Mouse (Mus musculus) G1E (cell line): ENCODE measurements around the gene Fscn2. TPM values are rescaled to one million over a fixed set of nuclear protein-coding genes. Genes with fewer than 3 reads are reported as not detected.
"Not testable (repeated sequence)": the region's sequence is repeated elsewhere in the genome, so short reads cannot be mapped to it uniquely, and the experiment has no call there.

Experiments
- ATAC-seq: 2 replicates; pipeline ENCODE4 v1.8.0; 2016; ENCODE audit warnings: mild to moderate bottlenecking; ENCODE audit not compliant: insufficient number of reproducible peaks, poor library complexity, low FRiP score, severe bottlenecking; ENCODE audit errors: extremely low read depth
- DNase-seq: peaks from one replicate; pipeline ENCODE4 v3.0.0; 2012; ENCODE audit warnings: low spot score
- H3K27me3 ChIP-seq: 2 replicates; pipeline ENCODE4 v1.6.1; 2012; ENCODE audit warnings: mild to moderate bottlenecking, low read length, inconsistent platforms; ENCODE audit not compliant: insufficient read depth
- H3K36me3 ChIP-seq: replicated peaks from 2 replicates; pipeline ENCODE3; 2012; ENCODE audit warnings: mild to moderate bottlenecking, inconsistent platforms
- H3K4me1 ChIP-seq: 2 replicates; pipeline ENCODE4 v1.6.1; 2012; ENCODE audit warnings: low read depth, low read length, inconsistent platforms, mixed read lengths; ENCODE audit not compliant: insufficient read depth
- H3K4me3 ChIP-seq: 2 replicates; pipeline ENCODE4 v1.5.1; 2012; ENCODE audit warnings: low read depth, mild to moderate bottlenecking, inconsistent platforms, low read length, moderate library complexity, mixed read lengths
- H3K9me3 ChIP-seq: replicated peaks from 2 replicates; pipeline ENCODE4 v1.6.1; 2012; ENCODE audit warnings: inconsistent platforms
- CTCF ChIP-seq: IDR thresholded peaks from 2 replicates; pipeline ENCODE4 v1.5.1; 2012; ENCODE audit warnings: low read depth, low read length, inconsistent platforms, mixed read lengths
- GATA1 ChIP-seq: IDR thresholded peaks from 2 replicates; pipeline ENCODE4 v1.6.1; 2012; ENCODE audit warnings: borderline replicate concordance, low read length, inconsistent platforms, mixed read lengths
- GATA2 ChIP-seq: IDR thresholded peaks from 2 replicates; pipeline ENCODE4 v1.6.1; 2012; ENCODE audit warnings: low read depth, low read length, inconsistent platforms, borderline replicate concordance
- POLR2AphosphoS5 ChIP-seq: IDR thresholded peaks from 2 replicates; pipeline ENCODE4 v1.6.1; 2012; ENCODE audit warnings: low read depth, low read length, inconsistent platforms; ENCODE audit not compliant: insufficient replicate concordance
- TAL1 ChIP-seq: conservative IDR thresholded peaks from 2 replicates; pipeline ENCODE4 v1.6.1; 2012; ENCODE audit warnings: low read depth, low read length, inconsistent platforms, mixed read lengths
- polyA plus RNA-seq: library from polyadenylated mRNA; stranded (reverse); fragments of >175 nt; gene quantifications from 2 replicates; pipeline ENCODE4 v1.2.3, GENCODE M21; 2012
- total RNA-seq, 2 experiments: library from RNA; stranded (forward) in 1 of 2; stranded (reverse) in 1 of 2; fragments of 200-1000 nt in 1 of 2; fragments of >200 nt in 1 of 2; fragmentation: Nextera tagmentation in 1 of 2; gene quantifications; 2 replicates each; pipeline ENCODE4 v1.2.3; 2014 to 2017

Gene Fscn2
- total and polyA plus RNA-seq, 3 experiments, result 0.11 TPM; not detected in 2

DNA sequence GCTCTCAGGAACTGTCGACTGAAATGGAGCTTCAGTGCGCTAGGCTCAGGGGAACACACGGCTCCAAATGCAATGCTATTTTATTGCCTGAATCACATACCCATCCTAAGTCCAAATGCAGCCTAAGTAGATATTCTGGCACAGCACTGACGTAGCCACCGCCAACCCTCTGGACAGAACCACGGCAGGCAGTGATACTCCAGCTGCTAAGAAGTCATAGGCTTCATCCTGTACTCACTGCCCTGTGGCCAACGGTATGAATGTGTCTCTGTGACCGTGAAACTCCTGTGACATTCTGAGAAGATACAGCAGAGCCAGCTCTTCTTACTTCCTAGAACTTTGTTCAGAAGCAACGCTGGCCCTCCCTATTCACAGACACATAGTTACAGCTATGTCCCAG lies 27.2 kb downstream of the Fscn2 start:
- no peaks in the 10 kb centered on the region for H3K9me3 ChIP-seq
- peaks cover 39% of the 10 kb centered on the region for H3K4me1 ChIP-seq
- no peak for TF ChIP-seq GATA1
- TF ChIP-seq TAL1, result no peak
- no peak for TF ChIP-seq POLR2AphosphoS5
- TF ChIP-seq GATA2, result no peak
- TF ChIP-seq CTCF, result no peak
- no peak overlapping the region for H3K4me3 ChIP-seq
- ATAC-seq (no peak), DNase-seq (no peak)
- H3K27me3 ChIP-seq, result no peaks in the 10 kb centered on the region
- peaks cover 85% of the 10 kb centered on the region for H3K36me3 ChIP-seq

DNA sequence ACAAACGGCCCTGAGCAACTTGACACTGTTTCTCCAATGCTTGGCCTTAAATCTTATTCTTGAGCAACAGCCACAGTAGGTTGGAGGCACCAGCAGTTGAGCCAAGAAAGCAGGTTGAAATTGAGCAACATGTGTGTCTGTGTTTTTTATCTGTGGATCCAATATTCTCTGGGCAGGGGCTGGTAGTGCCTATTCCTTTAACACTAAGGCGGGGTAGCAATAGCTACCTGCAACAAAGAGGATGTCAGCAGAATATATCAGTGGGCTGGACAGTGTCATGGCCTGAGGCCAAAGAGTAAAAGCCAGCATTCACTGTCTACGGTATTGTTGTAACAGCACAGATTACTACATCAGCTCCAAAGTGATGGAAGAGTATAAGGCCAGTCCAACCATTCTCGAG lies 34.3 kb downstream of the Fscn2 start:
- DNase-seq, result no peak
- Histone ChIP-seq H3K4me3 (no peak overlapping the region), H3K4me1 (peaks cover 52% of the 10 kb centered on the region), H3K9me3 (no peaks in the 10 kb centered on the region), H3K27me3 (no peaks in the 10 kb centered on the region), H3K36me3 (peaks cover 91% of the 10 kb centered on the region)
- no peak for TF ChIP-seq CTCF
- TF ChIP-seq GATA2, result no peak
- no peak for TF ChIP-seq TAL1
- TF ChIP-seq POLR2AphosphoS5, result no peak
- no peak for TF ChIP-seq GATA1
- no peak for ATAC-seq

DNA sequence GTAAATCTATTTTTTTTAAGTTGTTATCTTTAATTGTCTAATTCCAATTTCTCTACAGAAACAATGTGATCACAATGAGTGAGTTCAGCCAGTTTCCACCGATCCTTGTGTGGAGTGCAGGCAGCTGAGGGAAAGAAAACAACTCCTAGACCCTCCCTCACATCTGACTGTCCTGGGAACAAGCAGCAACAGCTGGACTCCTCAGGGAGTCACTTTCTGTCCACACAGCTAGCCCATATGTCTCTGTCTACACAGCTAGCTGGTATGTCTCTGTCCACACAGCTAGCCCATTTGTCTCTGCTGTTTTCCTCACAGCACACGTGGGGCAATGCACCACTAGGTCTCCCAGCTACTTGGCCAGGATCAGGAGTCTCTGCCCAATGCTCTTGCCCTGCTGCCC lies 36.3 kb downstream of the Fscn2 start:
- Histone ChIP-seq H3K4me3 (no peak overlapping the region), H3K36me3 (peaks cover 97% of the 10 kb centered on the region), H3K4me1 (peaks cover 60% of the 10 kb centered on the region), H3K27me3 (no peaks in the 10 kb centered on the region), H3K9me3 (no peaks in the 10 kb centered on the region)
- TF ChIP-seq GATA1 (no peak), TAL1 (no peak), POLR2AphosphoS5 (no peak), CTCF (no peak), GATA2 (no peak)
- ATAC-seq (no peak), DNase-seq (no peak)

DNA sequence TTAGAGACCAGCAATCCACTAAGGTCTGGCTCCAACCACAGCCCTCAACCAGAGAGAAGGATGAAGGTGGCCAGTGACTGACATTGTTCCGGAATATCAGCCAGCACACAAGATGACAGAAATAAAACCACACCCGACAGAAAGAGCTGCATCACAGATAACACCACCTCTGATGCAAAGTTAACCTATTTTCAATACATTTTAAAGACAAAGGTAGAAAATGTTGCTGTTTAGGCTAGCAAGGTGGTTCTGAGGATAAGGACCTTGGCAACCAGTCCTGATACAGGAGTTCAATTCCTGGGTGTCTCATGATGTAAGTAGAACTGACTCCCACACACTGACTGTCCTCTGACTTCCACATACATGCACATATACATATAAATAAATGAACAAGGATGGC lies 38.0 kb downstream of the Fscn2 start:
- DNase-seq, result no peak
- Histone ChIP-seq H3K27me3 (no peaks in the 10 kb centered on the region), H3K36me3 (peaks cover 97% of the 10 kb centered on the region), H3K4me3 (no peak overlapping the region), H3K4me1 (peaks cover 61% of the 10 kb centered on the region), H3K9me3 (no peaks in the 10 kb centered on the region)
- TF ChIP-seq CTCF (no peak), GATA2 (no peak), POLR2AphosphoS5 (no peak), GATA1 (no peak), TAL1 (peak; percentile 55)
- peak; percentile 15; the same call in 1 of the 2 replicates for ATAC-seq

DNA sequence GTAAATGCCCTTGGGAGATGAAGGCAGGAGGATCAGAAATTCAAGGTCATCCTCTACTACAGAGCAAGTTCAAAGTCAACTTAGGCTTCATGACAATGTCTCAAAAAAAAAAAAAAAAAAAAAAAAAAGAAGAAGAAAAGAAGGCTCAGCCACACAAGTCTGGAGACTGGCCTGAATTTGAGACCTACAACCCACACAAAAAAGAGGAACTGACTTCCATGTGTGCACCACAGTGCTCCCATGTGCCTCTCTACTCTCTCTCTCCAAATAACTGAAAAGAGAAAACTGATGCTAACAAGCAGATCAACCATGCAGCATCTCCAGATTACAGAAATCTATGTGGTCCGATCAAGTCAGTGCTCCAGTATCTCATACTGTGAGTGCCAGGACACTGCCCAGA lies 43.5 kb downstream of the Fscn2 start:
- DNase-seq, result peak; percentile 53
- TF ChIP-seq GATA2 (no peak), GATA1 (no peak)
- no peaks in the 10 kb centered on the region for H3K9me3 ChIP-seq
- H3K4me1 ChIP-seq, result peaks cover 72% of the 10 kb centered on the region
- peaks cover 94% of the 10 kb centered on the region for H3K36me3 ChIP-seq
- H3K27me3 ChIP-seq, result no peaks in the 10 kb centered on the region
- peak; percentile 31; the same call in 1 of the 2 replicates for ATAC-seq
- H3K4me3 ChIP-seq, result no peak overlapping the region; the same call in 1 of the 2 replicates

DNA sequence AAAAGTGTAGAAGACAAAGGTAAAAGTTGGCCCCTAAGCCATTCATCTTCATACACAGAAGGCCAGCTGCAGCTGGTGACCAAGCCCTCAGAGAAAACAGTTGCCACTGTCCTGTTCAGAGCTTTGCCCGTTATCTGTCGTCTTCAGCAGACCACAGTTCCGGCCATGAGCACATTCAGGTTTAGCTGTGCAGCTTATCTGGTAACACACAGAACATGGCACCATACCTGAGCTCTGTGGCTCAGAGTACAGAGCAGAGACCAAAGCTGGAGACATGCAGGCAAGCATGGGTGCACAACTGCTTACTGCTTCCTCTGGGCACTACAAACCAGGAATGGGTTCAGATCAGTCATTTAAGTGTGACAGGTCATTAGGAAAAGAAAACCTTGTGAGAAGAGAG lies 44.5 kb downstream of the Fscn2 start:
- Histone ChIP-seq H3K9me3 (no peaks in the 10 kb centered on the region), H3K27me3 (no peaks in the 10 kb centered on the region), H3K4me1 (peaks cover 61% of the 10 kb centered on the region), H3K36me3 (peaks cover 94% of the 10 kb centered on the region), H3K4me3 (peak overlapping the region; percentile 13; the same call in 1 of the 2 replicates)
- DNase-seq, result peak; percentile 60
- peak; percentile 92 for ATAC-seq
- no peak for TF ChIP-seq GATA2
- peak; percentile 97 for TF ChIP-seq TAL1

DNA sequence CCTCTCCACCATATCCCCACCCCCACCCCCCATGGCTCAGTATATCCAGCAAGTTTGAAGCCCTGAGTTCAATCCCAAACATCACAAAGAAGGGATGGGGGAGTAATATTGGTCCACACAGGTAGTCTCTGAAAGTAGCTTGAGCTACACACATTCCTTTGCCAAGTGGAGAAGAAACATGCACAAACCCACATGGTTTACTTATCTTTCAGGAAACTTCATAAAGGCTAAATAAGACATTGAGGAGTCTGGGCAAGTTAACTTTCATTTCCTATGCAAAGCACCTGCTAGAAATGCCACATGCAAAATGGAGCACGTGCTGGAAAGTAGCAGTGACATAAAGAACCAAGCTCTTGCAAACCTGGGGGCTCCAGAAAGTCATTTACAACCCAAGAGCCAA lies 45.1 kb downstream of the Fscn2 start:
- no peaks in the 10 kb centered on the region for H3K9me3 ChIP-seq
- peaks cover 56% of the 10 kb centered on the region for H3K4me1 ChIP-seq
- no peak overlapping the region for H3K4me3 ChIP-seq
- no peak for ATAC-seq
- no peak for DNase-seq
- H3K36me3 ChIP-seq, result peaks cover 94% of the 10 kb centered on the region
- H3K27me3 ChIP-seq, result no peaks in the 10 kb centered on the region
- TF ChIP-seq GATA1 (no peak), CTCF (no peak), GATA2 (no peak), TAL1 (no peak), POLR2AphosphoS5 (no peak)

DNA sequence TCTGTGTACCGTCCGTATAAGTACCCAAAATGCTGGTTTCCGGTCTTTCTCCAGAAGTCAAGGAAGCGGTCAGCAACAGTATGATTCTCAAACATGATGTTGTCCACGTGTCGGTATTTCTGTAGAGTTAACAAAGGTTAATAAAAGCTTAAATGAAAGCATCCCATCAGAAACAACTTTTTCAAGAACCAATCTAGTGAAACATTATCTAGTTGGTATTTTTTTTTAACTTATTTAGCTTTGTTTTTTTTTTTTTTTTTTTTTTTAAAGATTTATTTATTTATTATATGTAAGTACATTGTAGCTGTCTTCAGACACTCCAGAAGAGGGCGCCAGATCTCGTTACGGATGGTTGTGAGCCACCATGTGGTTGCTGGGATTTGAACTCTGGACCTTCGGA lies 52.3 kb downstream of the Fscn2 start:
- H3K4me1 ChIP-seq, H3K4me3 ChIP-seq, H3K9me3 ChIP-seq, DNase-seq, ATAC-seq, H3K27me3 ChIP-seq: not testable (repeated sequence)
- H3K36me3 ChIP-seq, result peaks cover 95% of the 10 kb centered on the region
